Mouse (Mus musculus): ENCODE results near the gene Atp8b4.
A peak's percentile ranks its signal among the peaks of the same experiment; 100 is the strongest.

Gene Atp8b4

GRCm38 (mm10) chr2:126286420-126286819, 214.1 kb downstream of the Atp8b4 start:
- no peak for DNase-seq (ENCODE audit: low spot score)

- DNase-seq (ENCODE audit: low spot score), result peak; percentile 6
Observed at GRCm38 (mm10) chr2:126284071-126284470, 216.4 kb downstream of the Atp8b4 start.

GRCm38 (mm10) chr2:126283086-126283485, 217.4 kb downstream of the Atp8b4 start:
- no peak for DNase-seq (ENCODE audit: low spot score)

- no peak for DNase-seq (ENCODE audit: low spot score)
Observed at GRCm38 (mm10) chr2:126275511-126275910, 225.0 kb downstream of the Atp8b4 start.

GRCm38 (mm10) chr2:126274826-126275405, 225.6 kb downstream of the Atp8b4 start:
- no peak for DNase-seq (ENCODE audit: low spot score)

GRCm38 (mm10) chr2:126274311-126274710, 226.2 kb downstream of the Atp8b4 start:
- DNase-seq (ENCODE audit: low spot score), result no peak
